Mouse (Mus musculus) intestine, embryonic 16.5 days (tissue): ENCODE results near the gene Snai1. TPM values are rescaled to one million over a fixed set of nuclear protein-coding genes. Genes with fewer than 3 reads are reported as not detected.

Experiments used
- ATAC-seq: fragments of 200-750 bp; cut with Nextera tagmentation; 2 replicates; pipeline ENCODE4 v1.8.0; 2017; ENCODE audit warnings: moderate TSS enrichment, moderate library complexity
- H3K27ac ChIP-seq: fragments of 300-500 bp; sonication (generic); 2 replicates; pipeline ENCODE4 v1.5.1; 2014; ENCODE audit warnings: mild to moderate bottlenecking, low read length
- H3K27me3 ChIP-seq: fragments of 300-500 bp; sonication (generic); replicated peaks from 2 replicates; pipeline ENCODE4 v1.6.1; 2014; ENCODE audit warnings: low read length, control low read depth, mixed read lengths; ENCODE audit not compliant: control insufficient read depth, insufficient read depth
- H3K36me3 ChIP-seq: fragments of 300-500 bp; sonication (generic); 2 replicates; pipeline ENCODE4 v1.6.1; 2014; ENCODE audit warnings: low read length, control low read depth; ENCODE audit not compliant: control insufficient read depth, insufficient read depth
- H3K4me1 ChIP-seq: fragments of 300-500 bp; sonication (generic); 2 replicates; pipeline ENCODE4 v1.6.1; 2014; ENCODE audit warnings: low read length, control low read depth, mixed read lengths; ENCODE audit not compliant: control insufficient read depth, insufficient read depth
- H3K4me2 ChIP-seq: fragments of 300-500 bp; sonication (generic); 2 replicates; pipeline ENCODE4 v1.6.1; 2014; ENCODE audit warnings: low read depth, low read length, control low read depth
- H3K4me3 ChIP-seq: fragments of 300-500 bp; sonication (generic); 2 replicates; pipeline ENCODE4 v1.5.1; 2014; ENCODE audit warnings: mild to moderate bottlenecking, low read length
- H3K9ac ChIP-seq: fragments of 300-500 bp; sonication (generic); 2 replicates; pipeline ENCODE4 v1.6.1; 2014; ENCODE audit warnings: low read depth, low read length
- H3K9me3 ChIP-seq: fragments of 300-500 bp; sonication (generic); 2 replicates; pipeline ENCODE4 v1.6.1; 2016; ENCODE audit warnings: low read length, control low read depth; ENCODE audit not compliant: control insufficient read depth
- WGBS: fragments of 180-500 bp; shearing (Covaris S2); extraction: QIAGEN DNeasy Blood & Tissue Kit; methylation state at CpG from one replicate; pipeline ENCODE4 v1.1.7; 2014; 5-methylcytosine and 5-hydroxymethylcytosine counted together
- polyA plus RNA-seq: library from polyadenylated mRNA; unstranded; fragments of >200 nt; fragmentation: Nextera tagmentation; extraction: Ambion mirVana; gene quantifications from 2 replicates; pipeline ENCODE4 v1.2.1, GENCODE M21; 2015

The Snai1 gene
- polyA plus RNA-seq, 1 experiment from 2014 or later: 15.6 TPM

GRCm38 (mm10) chr2:167538671-167539306, 794 bp downstream of the Snai1 start:
- 42% methylated on average over 34 of the region's 34 CpGs for WGBS
- H3K27me3 ChIP-seq: 0 out of 2 replicates have a peak, but pooled peaks cover 2% of the 10 kb centered on the region
- peaks cover 36% of the 10 kb centered on the region for H3K4me1 ChIP-seq

GRCm38 (mm10) chr2:167539536-167540476, 1.8 kb downstream of the Snai1 start:
- no peak for ATAC-seq
- H3K9me3 ChIP-seq: no peaks in the 10 kb centered on the region
- H3K4me2 ChIP-seq: peak overlapping the region; percentile 95
- H3K4me3 ChIP-seq: peak overlapping the region; percentile 61
- H3K4me1 ChIP-seq: peaks cover 44% of the 10 kb centered on the region
- H3K36me3 ChIP-seq: no peaks in the 10 kb centered on the region
- H3K27ac ChIP-seq: peak overlapping the region; percentile 17; the same call in 1 of the 2 replicates
- peak overlapping the region; percentile 82 for H3K9ac ChIP-seq
- 43% methylated on average over 14 of the region's 14 CpGs for WGBS
- 0 out of 2 replicates have a peak, but pooled peaks cover 2% of the 10 kb centered on the region for H3K27me3 ChIP-seq

More at GRCm38 (mm10) chr2:167538671-167539306, 794 bp downstream of the Snai1 start:
- H3K4me2 ChIP-seq: peak overlapping the region; percentile 95
- no peak for ATAC-seq
- H3K9ac ChIP-seq: peak overlapping the region; percentile 82
- H3K36me3 ChIP-seq: no peaks in the 10 kb centered on the region
- H3K4me3 ChIP-seq: peak overlapping the region; percentile 61
- H3K27ac ChIP-seq: peak overlapping the region; percentile 47; the same call in 1 of the 2 replicates
- H3K9me3 ChIP-seq: no peaks in the 10 kb centered on the region

GRCm38 (mm10) chr2:167540477-167541110, 2.6 kb downstream of the Snai1 start:
- Histone ChIP-seq H3K9me3 (no peaks in the 10 kb centered on the region), H3K9ac (peak overlapping the region; percentile 82), H3K27me3 (0 out of 2 replicates have a peak, but pooled peaks cover 2% of the 10 kb centered on the region), H3K27ac (peak overlapping the region; percentile 46; the same call in 1 of the 2 replicates), H3K4me1 (peaks cover 44% of the 10 kb centered on the region), H3K4me2 (peak overlapping the region; percentile 95), H3K36me3 (no peaks in the 10 kb centered on the region), H3K4me3 (peak overlapping the region; percentile 61)
- 47% methylated on average over 12 of the region's 12 CpGs for WGBS
- no peak for ATAC-seq

DNA sequence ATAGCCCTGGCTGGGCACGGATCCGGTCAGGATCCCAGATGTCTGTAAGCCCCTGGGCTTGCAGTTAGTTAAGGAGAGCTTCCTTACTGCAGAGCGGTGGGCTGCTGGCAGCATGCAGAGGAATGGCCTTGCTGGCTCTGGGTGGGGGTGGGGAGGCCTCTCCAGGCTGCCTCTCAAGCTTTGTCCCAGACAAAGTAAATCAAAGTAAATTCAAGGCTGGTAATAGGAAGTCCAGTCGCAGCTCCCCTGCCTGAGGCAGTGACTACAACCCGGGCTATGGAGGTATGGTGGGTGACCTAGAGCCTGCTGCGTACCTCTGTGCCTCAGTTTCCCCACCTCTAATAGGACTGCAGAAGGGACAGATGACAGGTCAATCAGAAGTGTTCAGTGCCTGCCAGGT, 3.3 kb downstream of the Snai1 start:
- Histone ChIP-seq H3K27me3 (0 out of 2 replicates have a peak, but pooled peaks cover 2% of the 10 kb centered on the region), H3K4me1 (peaks cover 44% of the 10 kb centered on the region), H3K27ac (peak overlapping the region; percentile 46), H3K36me3 (no peaks in the 10 kb centered on the region), H3K9ac (peak overlapping the region; percentile 82), H3K9me3 (no peaks in the 10 kb centered on the region), H3K4me2 (peak overlapping the region; percentile 95), H3K4me3 (peak overlapping the region; percentile 61)
- no peak for ATAC-seq
- 30% methylated on average over 6 of the region's 6 CpGs for WGBS

- peak overlapping the region; percentile 61; the same call in 1 of the 2 replicates for H3K4me3 ChIP-seq
- H3K9me3 ChIP-seq: no peaks in the 10 kb centered on the region
- WGBS: 79% methylated on average over 12 of the region's 12 CpGs
- H3K4me2 ChIP-seq: peak overlapping the region; percentile 95
- H3K27me3 ChIP-seq: 0 out of 2 replicates have a peak, but pooled peaks cover 2% of the 10 kb centered on the region
- H3K9ac ChIP-seq: peak overlapping the region; percentile 82
- H3K36me3 ChIP-seq: no peaks in the 10 kb centered on the region
- H3K27ac ChIP-seq: peak overlapping the region; percentile 46
- H3K4me1 ChIP-seq: peaks cover 44% of the 10 kb centered on the region
- ATAC-seq: no peak
Observed at GRCm38 (mm10) chr2:167541761-167542160, 3.8 kb downstream of the Snai1 start.

GRCm38 (mm10) chr2:167542361-167542760, 4.4 kb downstream of the Snai1 start:
- Histone ChIP-seq H3K27me3 (no peaks in the 10 kb centered on the region), H3K4me2 (no peak overlapping the region), H3K27ac (peak overlapping the region; percentile 97; the same call in 1 of the 2 replicates), H3K4me1 (peaks cover 44% of the 10 kb centered on the region), H3K36me3 (no peaks in the 10 kb centered on the region), H3K9me3 (no peaks in the 10 kb centered on the region), H3K9ac (no peak overlapping the region), H3K4me3 (no peak overlapping the region)
- no peak for ATAC-seq
- 66% methylated on average over 4 of the region's 4 CpGs for WGBS

GRCm38 (mm10) chr2:167543121-167544003, 5.4 kb downstream of the Snai1 start:
- Histone ChIP-seq H3K36me3 (no peaks in the 10 kb centered on the region), H3K27ac (peak overlapping the region; percentile 97), H3K9me3 (no peaks in the 10 kb centered on the region), H3K4me1 (peaks cover 38% of the 10 kb centered on the region), H3K4me3 (no peak overlapping the region), H3K4me2 (no peak overlapping the region), H3K9ac (peak overlapping the region; percentile 57), H3K27me3 (no peaks in the 10 kb centered on the region)
- ATAC-seq: peak; percentile 33; the same call in 1 of the 2 replicates
- 28% methylated on average over 16 of the region's 16 CpGs for WGBS

DNA sequence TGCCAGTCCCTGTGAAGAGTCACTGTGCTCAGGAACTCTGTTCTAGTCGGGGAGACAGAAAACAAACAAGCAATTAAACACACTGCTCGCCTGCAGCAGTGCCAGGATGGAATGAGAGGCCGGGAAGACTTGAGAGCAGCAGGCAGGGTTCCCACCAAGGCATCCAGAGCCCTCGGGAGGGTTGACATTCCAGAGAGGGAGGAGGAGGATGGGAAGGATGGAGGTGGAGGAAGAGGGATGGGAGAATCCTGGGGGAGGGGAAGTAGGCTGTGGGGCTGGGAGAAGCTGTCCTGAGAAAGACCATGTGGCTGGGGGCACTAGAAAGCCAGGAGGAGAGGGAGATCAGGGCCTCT, 6.0 kb downstream of the Snai1 start:
- WGBS: 12% methylated on average over 4 of the region's 4 CpGs
- Histone ChIP-seq H3K27me3 (no peaks in the 10 kb centered on the region), H3K4me2 (no peak overlapping the region), H3K27ac (peak overlapping the region; percentile 97), H3K9me3 (no peaks in the 10 kb centered on the region), H3K9ac (peak overlapping the region; percentile 57), H3K36me3 (no peaks in the 10 kb centered on the region), H3K4me3 (no peak overlapping the region), H3K4me1 (peaks cover 36% of the 10 kb centered on the region)
- peak; percentile 70 for ATAC-seq
